Mouse (Mus musculus): ENCODE data around the gene Pecam1. TPM values are rescaled to one million over a fixed set of nuclear protein-coding genes. Genes with fewer than 3 reads are reported as not detected.

The Pecam1 gene
- polyA plus RNA-seq, 1 experiment from 2014 or later, result 25.5 TPM

DNA sequence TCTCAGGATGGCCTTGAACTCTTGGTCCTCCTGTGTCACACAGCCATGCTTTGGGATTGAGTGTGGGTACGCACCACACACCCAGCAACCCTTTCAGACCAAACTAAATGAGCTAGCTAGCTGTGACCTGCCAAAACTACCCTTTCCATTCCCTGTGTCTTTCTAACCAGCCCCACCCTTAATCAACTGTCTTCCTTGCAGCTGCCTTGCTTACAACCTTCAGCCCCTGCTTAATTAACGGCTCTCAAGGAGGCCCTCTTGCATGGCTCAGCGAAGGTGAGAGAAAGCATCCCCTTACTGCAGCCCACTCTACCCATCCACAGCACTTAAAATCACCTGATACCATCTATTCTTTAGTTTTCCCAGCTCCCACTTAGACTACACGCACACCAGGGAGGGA, 73.1 kb downstream of the Pecam1 start:
- H3K4me3 ChIP-seq, result no peak overlapping the region
- H3K9ac ChIP-seq, result no peak overlapping the region
- 76% methylated on average over 4 of the region's 4 CpGs for WGBS
- no peaks in the 10 kb centered on the region for H3K9me3 ChIP-seq
- H3K27me3 ChIP-seq (replicated peaks), result no peaks in the 10 kb centered on the region
- H3K27ac ChIP-seq, result no peak overlapping the region
- H3K36me3 ChIP-seq, result no peaks in the 10 kb centered on the region
- ATAC-seq (ENCODE audit: low FRiP score, low read depth), result no peak
- no peak overlapping the region for H3K4me2 ChIP-seq (replicated peaks)
- H3K4me1 ChIP-seq, result peaks cover 17% of the 10 kb centered on the region

DNA sequence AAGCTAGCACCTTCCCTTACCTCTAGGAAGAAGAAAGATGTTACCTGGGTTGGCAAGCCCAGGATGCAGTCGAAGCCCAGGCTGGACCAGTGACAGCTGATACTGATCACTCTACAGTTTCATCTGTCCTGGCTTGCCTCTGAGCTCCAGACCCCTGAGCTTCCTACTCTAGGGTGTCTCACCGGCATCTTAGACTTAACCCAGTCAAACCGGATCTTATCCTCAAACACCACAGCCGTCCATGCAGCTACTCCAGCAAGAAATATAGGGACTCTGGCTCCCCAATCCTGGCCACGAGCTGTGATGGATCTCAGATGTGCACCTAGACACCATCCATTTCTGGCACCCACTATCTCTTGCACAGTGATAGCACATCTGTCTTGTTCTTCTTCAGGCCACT, 74.6 kb downstream of the Pecam1 start:
- ATAC-seq (ENCODE audit: low FRiP score, low read depth), result no peak
- Histone ChIP-seq H3K9me3 (no peaks in the 10 kb centered on the region), H3K9ac (no peak overlapping the region), H3K27ac (no peak overlapping the region), H3K4me3 (no peak overlapping the region), H3K4me1 (peaks cover 17% of the 10 kb centered on the region), H3K27me3 (replicated peaks) (no peaks in the 10 kb centered on the region), H3K4me2 (replicated peaks) (no peak overlapping the region), H3K36me3 (no peaks in the 10 kb centered on the region)
- 91% methylated on average over 5 of the region's 5 CpGs for WGBS

DNA sequence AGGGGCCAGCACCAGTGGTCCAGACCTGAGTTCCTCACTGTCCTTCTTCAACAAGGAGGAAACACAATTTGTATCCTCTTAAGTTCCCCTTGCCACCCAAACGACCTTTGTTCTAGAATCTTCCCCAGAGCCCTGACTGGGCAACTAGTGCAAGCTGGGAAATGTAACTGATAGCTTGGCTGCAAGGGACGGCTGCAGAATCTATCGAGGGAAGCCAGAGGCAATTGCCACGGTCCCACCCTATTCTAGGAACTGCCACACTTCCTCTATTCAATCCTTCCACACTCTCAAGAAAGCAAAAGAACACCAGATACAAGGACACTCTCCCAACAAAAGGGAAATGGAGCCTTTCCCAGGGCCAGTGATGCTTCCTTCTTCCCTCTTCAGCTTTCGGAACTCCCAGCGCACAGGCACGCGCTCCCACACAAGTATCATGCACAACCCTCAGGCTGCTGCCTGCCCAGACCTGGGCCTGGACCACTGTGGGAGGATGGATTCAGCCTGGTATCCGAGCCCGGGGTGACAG, 75.2 kb downstream of the Pecam1 start:
- H3K4me1 ChIP-seq, result peaks cover 17% of the 10 kb centered on the region
- peak overlapping the region; percentile 50 for H3K4me2 ChIP-seq (replicated peaks)
- no peaks in the 10 kb centered on the region for H3K27me3 ChIP-seq (replicated peaks)
- no peak overlapping the region for H3K9ac ChIP-seq
- no peaks in the 10 kb centered on the region for H3K36me3 ChIP-seq
- WGBS, result 75% methylated on average over 10 of the region's 10 CpGs
- peak overlapping the region; percentile 53 for H3K27ac ChIP-seq
- H3K9me3 ChIP-seq, result no peaks in the 10 kb centered on the region
- H3K4me3 ChIP-seq, result no peak overlapping the region
- ATAC-seq (ENCODE audit: low FRiP score, low read depth), result no peak

DNA sequence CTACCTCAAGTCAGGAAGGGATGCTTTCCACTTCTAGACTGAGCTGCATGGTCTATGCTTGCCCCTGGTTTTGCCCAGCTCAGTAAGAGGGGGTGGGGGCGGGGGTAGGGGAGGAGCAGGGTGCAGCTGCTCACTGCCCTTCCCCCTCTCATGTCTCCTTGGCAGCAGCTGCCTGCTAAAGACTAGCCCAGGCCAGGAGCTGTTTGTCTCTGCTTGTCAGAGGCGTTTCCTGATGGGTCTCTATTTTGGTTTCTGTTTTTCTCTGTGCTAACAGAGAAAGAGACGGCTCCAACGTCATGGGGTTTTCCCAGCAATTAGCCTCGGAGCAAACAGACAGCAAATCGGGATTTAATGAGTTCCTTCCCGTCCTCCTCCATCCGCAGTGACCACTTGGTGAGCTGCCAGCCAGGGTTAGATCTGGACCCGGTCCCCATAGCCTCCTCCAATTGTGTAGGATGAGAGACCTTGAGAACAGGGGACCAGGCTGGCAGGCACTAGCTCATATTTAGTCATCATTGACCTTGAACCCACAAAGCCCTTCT, 75.7 kb downstream of the Pecam1 start:
- Histone ChIP-seq H3K27ac (peak overlapping the region; percentile 53), H3K27me3 (replicated peaks) (no peaks in the 10 kb centered on the region), H3K36me3 (no peaks in the 10 kb centered on the region), H3K9me3 (no peaks in the 10 kb centered on the region), H3K4me2 (replicated peaks) (peak overlapping the region; percentile 50), H3K4me1 (peaks cover 22% of the 10 kb centered on the region), H3K9ac (no peak overlapping the region), H3K4me3 (no peak overlapping the region)
- peak; percentile 93 for ATAC-seq (ENCODE audit: low FRiP score, low read depth)
- WGBS, result 3% methylated on average over 9 of the region's 9 CpGs

DNA sequence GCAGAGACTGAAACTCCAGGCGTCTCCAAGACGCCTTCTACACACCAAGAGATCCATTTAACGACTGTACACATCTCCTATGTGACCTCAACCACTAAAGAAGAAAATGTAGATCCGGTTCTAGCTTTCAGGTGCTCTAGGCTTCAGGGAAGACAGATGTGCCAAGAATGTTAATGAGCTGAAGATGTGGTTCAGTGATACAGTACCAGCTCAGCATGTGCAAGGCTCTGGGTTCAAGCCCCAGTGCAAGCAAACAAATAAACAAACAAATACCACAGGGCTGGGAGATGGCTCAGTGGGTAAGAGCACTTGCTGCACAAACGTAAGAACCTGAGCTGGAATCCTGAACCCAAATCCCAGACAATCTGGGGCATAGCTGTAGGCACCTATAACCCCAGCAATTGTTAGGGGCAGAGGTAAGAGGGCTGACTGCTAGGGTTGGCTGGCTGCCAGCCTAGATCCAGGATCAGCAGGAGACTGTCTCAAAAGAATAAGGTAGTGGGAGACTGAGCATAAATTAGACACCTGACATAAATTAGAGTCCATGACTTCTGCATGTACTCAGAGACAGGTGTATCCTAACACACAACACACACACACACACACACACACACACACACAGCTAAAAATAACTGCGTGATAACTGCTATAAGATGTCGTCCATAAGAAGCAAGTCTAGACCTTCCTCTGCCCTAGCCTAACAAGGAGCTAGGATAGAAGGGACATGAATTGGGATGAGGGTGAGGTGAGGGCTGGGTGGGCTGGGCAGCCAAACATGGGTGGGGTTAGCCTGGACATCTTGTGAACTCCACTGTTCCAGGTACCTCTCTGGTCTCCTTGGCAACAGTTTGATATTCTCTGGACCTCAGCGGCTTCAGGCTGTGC, 76.5 kb downstream of the Pecam1 start:
- ATAC-seq (ENCODE audit: low FRiP score, low read depth), result 0 out of 2 replicates have a peak, but pooled peaks have one; percentile 9
- H3K9ac ChIP-seq, result no peak overlapping the region
- peaks cover 26% of the 10 kb centered on the region for H3K4me1 ChIP-seq
- 0 out of 2 replicates have a peak overlapping the region, but pooled peaks have one; percentile 53 for H3K27ac ChIP-seq
- H3K4me3 ChIP-seq, result no peak overlapping the region
- WGBS, result 80% methylated on average over 8 of the region's 8 CpGs
- H3K4me2 ChIP-seq (replicated peaks), result peak overlapping the region; percentile 50
- no peaks in the 10 kb centered on the region for H3K27me3 ChIP-seq (replicated peaks)
- no peaks in the 10 kb centered on the region for H3K36me3 ChIP-seq
- no peaks in the 10 kb centered on the region for H3K9me3 ChIP-seq

DNA sequence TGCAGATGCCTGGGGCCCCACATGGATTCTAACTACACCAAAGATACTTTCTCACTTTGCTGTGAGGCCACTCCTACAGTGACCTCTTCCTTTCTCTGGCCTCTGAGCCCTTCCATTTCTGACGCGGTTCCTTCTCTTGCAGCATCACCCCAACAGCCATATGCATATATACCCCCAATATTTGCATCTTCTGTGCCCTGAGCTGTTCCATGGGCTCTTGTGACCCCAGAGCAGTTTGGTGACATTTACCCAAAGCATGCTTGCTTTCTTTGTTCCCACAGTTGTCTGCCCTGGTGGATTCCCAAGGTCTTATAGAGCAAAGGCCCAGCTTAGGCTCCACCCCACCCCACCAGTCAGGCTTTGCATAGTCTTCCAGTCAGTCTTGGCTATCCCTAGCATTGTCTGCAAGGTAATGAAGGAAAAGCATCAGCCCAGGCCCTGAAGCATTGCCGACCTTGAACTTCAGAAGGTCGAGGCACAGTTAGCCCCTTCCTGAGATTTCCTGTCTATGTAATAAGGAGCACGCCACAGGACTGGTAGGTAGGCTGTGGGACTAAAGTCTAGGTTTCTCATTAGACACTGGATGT, 77.4 kb downstream of the Pecam1 start:
- no peaks in the 10 kb centered on the region for H3K9me3 ChIP-seq
- H3K9ac ChIP-seq, result no peak overlapping the region
- H3K27ac ChIP-seq, result no peak overlapping the region
- peaks cover 26% of the 10 kb centered on the region for H3K4me1 ChIP-seq
- 89% methylated on average over 5 of the region's 5 CpGs for WGBS
- H3K4me2 ChIP-seq (replicated peaks), result no peak overlapping the region
- no peaks in the 10 kb centered on the region for H3K36me3 ChIP-seq
- ATAC-seq (ENCODE audit: low FRiP score, low read depth), result no peak
- H3K4me3 ChIP-seq, result no peak overlapping the region
- no peaks in the 10 kb centered on the region for H3K27me3 ChIP-seq (replicated peaks)

DNA sequence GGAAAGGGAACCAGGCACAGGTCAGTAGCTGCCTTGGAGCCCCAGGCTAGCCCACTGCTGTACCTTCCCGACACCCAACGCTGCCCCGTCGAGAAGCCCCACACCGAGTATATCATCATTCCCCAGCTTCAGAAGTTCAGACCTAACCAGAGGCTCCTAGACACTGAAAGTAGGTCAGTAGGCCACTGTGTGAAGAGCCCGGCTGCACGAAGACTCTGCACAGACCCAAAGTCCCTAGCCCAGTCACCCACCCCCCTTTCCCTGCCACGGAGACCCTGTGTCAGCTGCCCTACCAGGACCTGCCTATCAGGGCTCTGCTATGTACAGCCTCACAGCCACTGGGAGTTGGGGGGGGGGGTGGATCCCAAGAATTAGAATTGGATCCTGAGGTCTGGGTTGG, 78.6 kb downstream of the Pecam1 start:
- no peak for ATAC-seq (ENCODE audit: low FRiP score, low read depth)
- Histone ChIP-seq H3K9ac (no peak overlapping the region), H3K36me3 (no peaks in the 10 kb centered on the region), H3K9me3 (no peaks in the 10 kb centered on the region), H3K4me3 (no peak overlapping the region), H3K4me1 (peaks cover 26% of the 10 kb centered on the region), H3K4me2 (replicated peaks) (no peak overlapping the region), H3K27me3 (replicated peaks) (no peaks in the 10 kb centered on the region), H3K27ac (no peak overlapping the region)
- 94% methylated on average over 8 of the region's 8 CpGs for WGBS

DNA sequence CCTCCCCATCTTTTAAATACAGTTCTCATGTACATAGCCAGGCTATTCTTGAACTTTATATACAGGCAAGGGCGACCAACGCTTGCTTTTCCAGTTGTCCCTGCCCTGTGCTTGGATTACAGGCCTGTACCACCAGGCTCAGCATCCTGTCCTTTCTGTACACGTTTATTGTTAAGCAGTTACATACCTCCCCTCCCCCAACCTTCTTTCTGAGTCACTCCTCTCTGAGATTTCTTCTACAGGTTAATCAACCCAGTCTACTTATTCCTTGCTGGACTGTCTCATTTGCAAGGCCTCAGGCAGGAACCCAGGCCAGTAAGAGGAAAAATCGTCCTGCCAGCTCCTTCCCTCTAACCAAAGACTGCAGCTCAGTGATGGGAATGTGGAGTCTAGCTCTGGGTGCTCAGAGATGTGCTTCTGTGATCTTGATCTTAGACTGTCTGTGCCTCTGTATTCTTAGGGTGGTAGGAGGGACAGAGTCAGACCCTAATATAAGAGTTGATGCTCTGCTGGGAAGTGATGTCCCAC, 79.4 kb downstream of the Pecam1 start:
- Histone ChIP-seq H3K9ac (no peak overlapping the region), H3K4me2 (replicated peaks) (no peak overlapping the region), H3K9me3 (no peaks in the 10 kb centered on the region), H3K27me3 (replicated peaks) (no peaks in the 10 kb centered on the region), H3K4me1 (peaks cover 26% of the 10 kb centered on the region), H3K4me3 (no peak overlapping the region), H3K36me3 (no peaks in the 10 kb centered on the region), H3K27ac (no peak overlapping the region)
- 80% methylated on average over 4 of the region's 4 CpGs for whole genome bisulfite sequencing
- ATAC-seq (ENCODE audit: low FRiP score, low read depth), result no peak

DNA sequence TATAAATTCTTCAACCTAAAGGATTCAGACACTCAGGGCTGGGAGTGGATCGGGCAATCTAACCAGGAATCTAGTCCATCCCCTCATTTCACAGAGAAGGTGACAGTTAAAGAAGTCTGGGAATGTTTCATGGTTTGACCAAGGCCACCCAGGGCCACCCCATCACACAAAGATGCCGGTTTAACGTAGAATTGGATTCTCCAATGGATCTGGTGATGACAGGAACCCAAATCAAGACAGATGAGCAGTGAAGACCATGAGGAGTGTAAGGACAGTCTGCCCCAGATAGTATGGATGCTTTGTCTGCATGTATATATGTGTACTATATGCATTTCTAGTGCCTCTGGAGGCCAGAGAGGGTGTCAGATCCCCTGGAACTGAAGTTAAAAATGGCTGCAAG, 80.2 kb downstream of the Pecam1 start:
- peaks cover 26% of the 10 kb centered on the region for H3K4me1 ChIP-seq
- 74% methylated on average over 3 of the region's 3 CpGs for WGBS
- H3K36me3 ChIP-seq, result no peaks in the 10 kb centered on the region
- H3K27me3 ChIP-seq (replicated peaks), result no peaks in the 10 kb centered on the region
- H3K9me3 ChIP-seq, result no peaks in the 10 kb centered on the region
- H3K9ac ChIP-seq, result no peak overlapping the region
- no peak overlapping the region for H3K27ac ChIP-seq
- ATAC-seq (ENCODE audit: low FRiP score, low read depth), result no peak
- no peak overlapping the region for H3K4me2 ChIP-seq (replicated peaks)
- no peak overlapping the region for H3K4me3 ChIP-seq

DNA sequence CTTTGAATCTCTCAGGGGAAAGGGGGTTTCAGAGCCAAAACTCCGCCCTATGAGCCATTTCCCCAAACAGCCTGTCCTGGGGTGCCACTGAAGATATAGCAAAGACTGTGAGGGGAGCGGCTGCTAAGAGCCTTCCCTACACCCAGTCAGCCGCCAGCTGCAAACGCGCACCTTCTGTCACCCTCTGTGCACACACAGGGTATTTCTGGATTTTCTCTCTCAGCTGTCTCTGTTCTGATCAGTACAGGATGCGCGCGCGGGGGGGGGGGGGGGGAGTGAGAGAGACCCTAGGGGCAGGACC, 80.6 kb downstream of the Pecam1 start:
- no peak overlapping the region for H3K9ac ChIP-seq
- no peak overlapping the region for H3K27ac ChIP-seq
- 27% methylated on average over 9 of the region's 9 CpGs for WGBS
- H3K27me3 ChIP-seq (replicated peaks), result no peaks in the 10 kb centered on the region
- no peak for ATAC-seq (ENCODE audit: low FRiP score, low read depth)
- H3K9me3 ChIP-seq, result no peaks in the 10 kb centered on the region
- H3K4me3 ChIP-seq, result no peak overlapping the region
- no peak overlapping the region for H3K4me2 ChIP-seq (replicated peaks)
- H3K4me1 ChIP-seq, result peaks cover 22% of the 10 kb centered on the region
- H3K36me3 ChIP-seq, result no peaks in the 10 kb centered on the region

DNA sequence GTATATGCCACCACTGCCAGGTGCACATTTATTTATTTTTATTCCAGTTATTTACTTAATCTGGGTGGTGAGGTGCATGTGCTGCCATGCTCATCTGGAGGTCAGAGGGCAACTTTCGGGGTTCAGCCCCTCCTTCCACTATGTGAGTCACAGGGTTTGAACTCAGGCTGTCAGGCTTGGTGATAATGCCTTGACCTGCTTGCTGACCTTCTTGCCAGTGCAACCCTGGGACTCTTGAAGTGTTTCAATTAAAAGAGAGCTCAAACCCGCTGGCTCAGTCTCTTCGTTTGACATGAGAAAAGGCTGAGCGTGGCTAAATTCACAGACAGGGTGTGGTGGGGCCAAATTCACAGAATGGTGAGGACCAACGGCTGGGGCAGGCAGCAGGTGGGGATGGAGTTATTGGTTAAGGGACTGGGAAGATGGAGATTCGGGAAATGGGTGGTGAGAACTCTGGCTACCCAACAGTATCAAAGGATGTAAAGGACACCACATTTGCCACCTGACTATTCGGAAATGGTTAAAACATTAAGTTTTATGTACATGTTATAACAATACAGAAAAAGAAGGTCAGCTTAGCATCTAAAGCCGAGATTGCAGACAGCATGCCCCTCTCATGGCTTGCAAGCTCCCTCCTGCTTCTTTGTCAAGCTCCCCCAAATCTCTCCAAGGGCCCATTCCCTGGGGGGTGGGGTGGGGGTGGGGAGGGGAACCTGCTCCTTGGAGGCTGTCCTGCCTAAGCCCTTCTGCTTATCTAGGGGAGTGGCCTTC, 81.1 kb downstream of the Pecam1 start:
- ATAC-seq (ENCODE audit: low FRiP score, low read depth), result no peak
- no peak overlapping the region for H3K4me2 ChIP-seq (replicated peaks)
- no peaks in the 10 kb centered on the region for H3K27me3 ChIP-seq (replicated peaks)
- no peaks in the 10 kb centered on the region for H3K9me3 ChIP-seq
- no peaks in the 10 kb centered on the region for H3K36me3 ChIP-seq
- H3K9ac ChIP-seq, result no peak overlapping the region
- no peak overlapping the region for H3K4me3 ChIP-seq
- peaks cover 16% of the 10 kb centered on the region for H3K4me1 ChIP-seq
- H3K27ac ChIP-seq, result no peak overlapping the region
- whole genome bisulfite sequencing, result 45% methylated on average over 8 of the region's 8 CpGs

DNA sequence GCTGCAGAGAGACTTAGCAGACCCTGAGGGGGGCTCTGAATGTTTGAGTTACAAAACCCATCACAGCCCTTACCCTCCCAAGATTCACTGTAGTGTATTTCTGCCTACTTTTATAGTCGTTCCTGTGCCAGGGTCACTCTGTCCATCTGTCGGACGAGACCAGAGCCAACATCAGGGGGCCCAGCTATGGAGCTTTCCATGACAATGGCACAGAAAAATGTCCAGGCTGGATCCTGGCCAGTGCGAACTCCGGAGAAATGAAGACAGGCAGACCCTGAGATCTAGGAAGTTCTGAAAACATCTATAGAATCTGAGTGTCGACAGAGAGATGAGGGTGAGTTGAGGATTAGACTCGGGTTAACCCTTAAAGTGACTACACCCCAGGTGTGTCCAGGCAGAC, 82.1 kb downstream of the Pecam1 start:
- H3K9ac ChIP-seq, result no peak overlapping the region
- H3K9me3 ChIP-seq, result no peaks in the 10 kb centered on the region
- no peak for ATAC-seq (ENCODE audit: low FRiP score, low read depth)
- H3K4me3 ChIP-seq, result no peak overlapping the region
- H3K4me2 ChIP-seq (replicated peaks), result no peak overlapping the region
- 76% methylated on average over 7 of the region's 7 CpGs for WGBS
- H3K36me3 ChIP-seq, result no peaks in the 10 kb centered on the region
- peaks cover 12% of the 10 kb centered on the region; the same call in 1 of the 2 replicates for H3K4me1 ChIP-seq
- no peaks in the 10 kb centered on the region for H3K27me3 ChIP-seq (replicated peaks)
- no peak overlapping the region for H3K27ac ChIP-seq

Measured in neural tube, embryonic 12.5 days (tissue).